Mouse (Mus musculus): ENCODE measurements at regions not wholly inside any gene's neighbourhood (a gene's known extent, or its start where the extent isn't known, plus 50 kb on each side); places are given as distances from the start of the nearest gene placed in this dataset.
A peak's percentile ranks its signal among the peaks of the same experiment; 100 is the strongest.

- Histone ChIP-seq H3K9me3 (no peaks in the 10 kb centered on the region), H3K36me3 (no peaks in the 10 kb centered on the region), H3K4me3 (no peak overlapping the region), H3K27ac (no peak overlapping the region), H3K27me3 (no peaks in the 10 kb centered on the region), H3K4me1 (replicated peaks) (no peaks in the 10 kb centered on the region; the same call in 1 of the 2 replicates), H3K4me2 (no peak overlapping the region), H3K9ac (no peak overlapping the region)
- no peak for ATAC-seq (ENCODE audit: low FRiP score)
- 63% methylated on average over 16 of the region's 16 CpGs for WGBS
Observed at GRCm38 (mm10) chr11:16559001-16559699, 50.9 kb upstream of the Sec61g start.

- H3K4me2 ChIP-seq, result no peak overlapping the region
- no peaks in the 10 kb centered on the region for H3K27me3 ChIP-seq
- 91% methylated on average over 4 of the region's 4 CpGs for WGBS
- no peaks in the 10 kb centered on the region; the same call in 1 of the 2 replicates for H3K4me1 ChIP-seq (replicated peaks)
- no peak overlapping the region for H3K27ac ChIP-seq
- no peak overlapping the region for H3K9ac ChIP-seq
- no peaks in the 10 kb centered on the region for H3K9me3 ChIP-seq
- H3K36me3 ChIP-seq, result no peaks in the 10 kb centered on the region
- no peak overlapping the region for H3K4me3 ChIP-seq
- ATAC-seq (ENCODE audit: low FRiP score), result no peak
Observed at GRCm38 (mm10) chr11:16561727-16562126, 53.4 kb upstream of the Sec61g start.

GRCm38 (mm10) chr11:16589085-16589680 is 80.9 kb upstream of the Sec61g start:
- no peak for ATAC-seq (ENCODE audit: low FRiP score)
- no peaks in the 10 kb centered on the region for H3K27me3 ChIP-seq
- H3K27ac ChIP-seq, result no peak overlapping the region
- no peak overlapping the region for H3K4me2 ChIP-seq
- peaks cover 17% of the 10 kb centered on the region for H3K4me1 ChIP-seq (replicated peaks)
- H3K9me3 ChIP-seq, result no peaks in the 10 kb centered on the region
- H3K4me3 ChIP-seq, result no peak overlapping the region
- no peak overlapping the region for H3K9ac ChIP-seq
- no peaks in the 10 kb centered on the region for H3K36me3 ChIP-seq
- 82% methylated on average over 4 of the region's 4 CpGs for WGBS

- Histone ChIP-seq H3K4me1 (replicated peaks) (peaks cover 17% of the 10 kb centered on the region), H3K4me2 (no peak overlapping the region), H3K9me3 (no peaks in the 10 kb centered on the region), H3K9ac (no peak overlapping the region), H3K27ac (no peak overlapping the region), H3K4me3 (no peak overlapping the region), H3K27me3 (no peaks in the 10 kb centered on the region), H3K36me3 (no peaks in the 10 kb centered on the region)
- no peak for ATAC-seq (ENCODE audit: low FRiP score)
- WGBS, result 31% methylated on average over 4 of the region's 4 CpGs
Observed at GRCm38 (mm10) chr11:16590541-16590940, 82.3 kb upstream of the Sec61g start.

GRCm38 (mm10) chr11:16591471-16591921 is 83.2 kb upstream of the Sec61g start:
- Histone ChIP-seq H3K4me1 (replicated peaks) (peaks cover 17% of the 10 kb centered on the region), H3K4me3 (no peak overlapping the region), H3K9ac (peak overlapping the region; percentile 13; the same call in 1 of the 2 replicates), H3K36me3 (no peaks in the 10 kb centered on the region), H3K27ac (peak overlapping the region; percentile 78), H3K4me2 (peak overlapping the region; percentile 19; the same call in 1 of the 2 replicates), H3K9me3 (no peaks in the 10 kb centered on the region), H3K27me3 (no peaks in the 10 kb centered on the region)
- under 1% methylated on average over 7 of the region's 7 CpGs for WGBS
- ATAC-seq (ENCODE audit: low FRiP score), result peak; percentile 98

- 29% methylated on average over 4 of the region's 4 CpGs for WGBS
- peak overlapping the region; percentile 13; the same call in 1 of the 2 replicates for H3K9ac ChIP-seq
- no peak overlapping the region for H3K4me3 ChIP-seq
- H3K9me3 ChIP-seq, result no peaks in the 10 kb centered on the region
- peak overlapping the region; percentile 19; the same call in 1 of the 2 replicates for H3K4me2 ChIP-seq
- H3K27me3 ChIP-seq, result no peaks in the 10 kb centered on the region
- H3K36me3 ChIP-seq, result no peaks in the 10 kb centered on the region
- peaks cover 17% of the 10 kb centered on the region for H3K4me1 ChIP-seq (replicated peaks)
- ATAC-seq (ENCODE audit: low FRiP score), result no peak; the same call in 1 of the 2 replicates
- peak overlapping the region; percentile 78 for H3K27ac ChIP-seq
Observed at GRCm38 (mm10) chr11:16592006-16592405, 83.7 kb upstream of the Sec61g start.

- WGBS, result 98% methylated on average over 5 of the region's 5 CpGs
- H3K36me3 ChIP-seq, result no peaks in the 10 kb centered on the region
- no peaks in the 10 kb centered on the region for H3K9me3 ChIP-seq
- H3K4me2 ChIP-seq, result no peak overlapping the region
- H3K9ac ChIP-seq, result no peak overlapping the region
- no peaks in the 10 kb centered on the region for H3K27me3 ChIP-seq
- H3K4me3 ChIP-seq, result no peak overlapping the region
- H3K27ac ChIP-seq, result no peak overlapping the region
- H3K4me1 ChIP-seq (replicated peaks), result peaks cover 17% of the 10 kb centered on the region
- no peak for ATAC-seq (ENCODE audit: low FRiP score)
Observed at GRCm38 (mm10) chr11:16592766-16593165, 84.5 kb upstream of the Sec61g start.

- no peak for ATAC-seq (ENCODE audit: low FRiP score)
- Histone ChIP-seq H3K9me3 (no peaks in the 10 kb centered on the region), H3K27ac (no peak overlapping the region), H3K4me3 (no peak overlapping the region), H3K9ac (no peak overlapping the region), H3K27me3 (no peaks in the 10 kb centered on the region), H3K4me2 (no peak overlapping the region), H3K36me3 (no peaks in the 10 kb centered on the region), H3K4me1 (replicated peaks) (peaks cover 17% of the 10 kb centered on the region)
- 9% methylated on average over 1 of the region's 1 CpGs for WGBS
Observed at GRCm38 (mm10) chr11:16594832-16595231, 86.5 kb upstream of the Sec61g start.

GRCm38 (mm10) chr11:16597038-16597830 is 89.0 kb upstream of the Sec61g start:
- H3K9ac ChIP-seq, result no peak overlapping the region
- no peaks in the 10 kb centered on the region for H3K36me3 ChIP-seq
- no peaks in the 10 kb centered on the region for H3K27me3 ChIP-seq
- no peak overlapping the region for H3K4me3 ChIP-seq
- no peaks in the 10 kb centered on the region; the same call in 1 of the 2 replicates for H3K9me3 ChIP-seq
- no peak for ATAC-seq (ENCODE audit: low FRiP score)
- H3K4me2 ChIP-seq, result no peak overlapping the region
- no peak overlapping the region for H3K27ac ChIP-seq
- WGBS, result 86% methylated on average over 6 of the region's 6 CpGs
- H3K4me1 ChIP-seq (replicated peaks), result peaks cover 3% of the 10 kb centered on the region; the same call in 1 of the 2 replicates

- Histone ChIP-seq H3K9ac (no peak overlapping the region), H3K4me2 (no peak overlapping the region), H3K27me3 (no peaks in the 10 kb centered on the region), H3K36me3 (no peaks in the 10 kb centered on the region), H3K9me3 (no peaks in the 10 kb centered on the region; the same call in 1 of the 2 replicates), H3K4me1 (replicated peaks) (no peaks in the 10 kb centered on the region), H3K4me3 (no peak overlapping the region), H3K27ac (no peak overlapping the region)
- ATAC-seq (ENCODE audit: low FRiP score), result 0 out of 2 replicates have a peak, but pooled peaks have one; percentile 52
- 72% methylated on average over 3 of the region's 3 CpGs for WGBS
Observed at GRCm38 (mm10) chr11:16602947-16603346, 94.7 kb upstream of the Sec61g start.

GRCm38 (mm10) chr11:16606435-16607214 is 98.3 kb upstream of the Sec61g start:
- Histone ChIP-seq H3K27ac (no peak overlapping the region), H3K9me3 (no peaks in the 10 kb centered on the region), H3K9ac (no peak overlapping the region), H3K4me3 (no peak overlapping the region), H3K27me3 (no peaks in the 10 kb centered on the region), H3K36me3 (no peaks in the 10 kb centered on the region), H3K4me2 (no peak overlapping the region), H3K4me1 (replicated peaks) (no peaks in the 10 kb centered on the region)
- no peak for ATAC-seq (ENCODE audit: low FRiP score)
- 84% methylated on average over 7 of the region's 7 CpGs for WGBS

Data from hindbrain, embryonic 13.5 days (tissue).